Mouse (Mus musculus) left cerebral cortex, adult 18-20 months (tissue): ENCODE data around the gene Bmpr2. TPM values are rescaled to one million over a fixed set of nuclear protein-coding genes. Genes with fewer than 3 reads are reported as not detected.

ENCODE experiments used
- DNase-seq, 2 experiments: peaks; one replicate each; pipeline ENCODE4 v3.0.0; 2021 to 2022; ENCODE audit warnings: low spot score in 2 of 2, mixed read lengths in 1 of 2
- total RNA-seq, 2 experiments: library from RNA; stranded (reverse); gene quantifications; 2 replicates each; pipeline ENCODE4 v1.2.3; 2021

Gene Bmpr2
- total RNA-seq, 2 experiments from 2014 or later, result 90.8 to 91.0 TPM

GRCm38 (mm10) chr1:59789741-59790140 lies 26.5 kb downstream of the Bmpr2 start:
- DNase-seq, result no peak

DNA sequence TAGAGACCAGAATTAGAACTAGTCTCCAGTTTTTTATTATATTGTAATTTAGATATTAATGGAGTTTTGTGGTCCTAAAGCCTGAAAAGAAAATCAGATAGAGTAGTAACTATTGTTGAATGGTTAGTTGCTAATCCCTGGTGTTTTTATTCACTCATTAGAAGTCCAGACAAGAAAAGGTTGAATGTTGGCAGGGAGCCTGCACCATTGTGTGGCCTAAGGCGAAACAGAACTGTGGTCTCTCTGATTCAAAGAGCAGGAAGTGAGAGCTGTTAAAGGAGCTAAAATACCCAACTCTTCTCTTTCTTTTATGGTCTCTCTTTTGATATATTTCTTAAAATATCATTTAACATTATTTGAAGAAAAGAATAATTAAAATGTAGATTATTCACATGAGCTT lies 32.1 kb downstream of the Bmpr2 start:
- DNase-seq, result peak in 1 of 2 experiments; percentile 12

DNA sequence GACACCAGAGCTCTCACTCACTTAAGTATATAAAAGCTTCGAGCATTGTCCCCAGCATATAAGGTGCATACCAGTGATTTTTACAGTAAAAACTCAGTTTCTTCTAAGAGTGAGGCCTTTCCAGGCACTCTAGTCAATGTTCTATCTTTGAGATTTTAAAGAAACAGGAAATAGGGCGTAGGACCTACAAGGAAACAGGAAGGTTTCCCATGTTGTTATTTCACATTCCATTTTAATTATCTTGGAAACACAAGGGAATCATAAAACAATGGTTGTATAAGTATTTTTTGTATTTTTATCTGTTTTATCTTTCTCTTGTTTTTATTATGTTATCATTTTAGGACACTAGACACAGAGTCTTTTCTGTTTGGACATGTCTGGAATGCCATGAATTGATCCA lies 34.7 kb downstream of the Bmpr2 start:
- DNase-seq, result no peak

DNA sequence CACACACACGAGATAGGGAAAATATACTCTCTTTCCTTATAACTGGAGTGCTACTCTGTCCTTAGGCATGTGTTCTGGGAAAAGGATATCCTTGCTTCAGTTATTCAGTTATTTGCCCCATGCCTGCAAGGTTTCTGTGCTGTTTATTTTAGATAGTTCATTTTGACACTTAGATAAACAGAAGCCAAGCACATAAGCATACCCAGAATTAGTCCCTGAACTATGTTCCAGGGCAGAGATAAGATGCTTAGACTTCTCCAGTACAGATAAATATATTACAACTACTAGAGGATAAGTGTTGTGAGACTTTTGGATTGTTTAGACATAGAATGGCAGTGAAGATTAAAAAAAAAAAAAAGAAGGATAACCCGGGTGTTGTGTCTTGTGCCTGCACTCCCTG lies 41.2 kb downstream of the Bmpr2 start:
- no peak for DNase-seq

DNA sequence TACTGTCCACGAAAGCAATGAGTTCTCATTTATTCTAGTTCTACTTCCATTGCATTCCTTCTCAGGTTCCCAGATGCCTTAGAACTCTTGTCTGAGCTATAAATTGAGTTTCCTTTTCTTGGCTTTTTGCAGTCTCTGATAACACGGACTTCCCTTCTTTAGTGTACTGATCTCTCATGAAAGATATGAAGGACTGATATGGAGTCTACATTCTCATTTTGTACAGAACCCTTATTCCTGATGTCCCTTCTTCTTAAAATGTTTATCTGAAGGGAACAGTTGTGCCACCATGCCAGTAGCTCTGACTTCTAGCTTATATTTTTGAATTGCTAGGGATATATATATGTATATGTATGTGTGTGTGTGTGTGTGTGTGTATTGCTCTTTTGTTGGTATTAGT lies 46.7 kb downstream of the Bmpr2 start:
- no peak for DNase-seq

GRCm38 (mm10) chr1:59812782-59813181 lies 49.6 kb downstream of the Bmpr2 start:
- DNase-seq, result no peak

DNA sequence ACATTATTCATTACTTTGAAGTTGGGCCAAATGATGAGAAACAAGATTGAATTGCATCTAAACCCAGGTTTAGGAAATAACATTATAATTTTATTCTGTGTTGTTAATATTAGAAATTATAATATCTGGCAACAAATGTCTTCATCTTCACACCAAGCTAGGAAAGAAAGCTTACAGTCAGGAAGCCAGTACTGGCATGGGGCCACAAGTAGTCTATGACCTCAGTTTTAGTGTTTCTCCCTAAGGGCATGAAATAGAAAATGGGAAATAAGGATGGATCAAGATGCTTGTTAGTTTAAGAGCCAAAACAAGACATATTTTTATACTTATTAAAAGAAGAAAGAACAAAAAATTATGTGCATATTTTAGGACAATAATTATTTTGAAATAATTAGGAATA lies 62.2 kb downstream of the Bmpr2 start:
- DNase-seq, result no peak

DNA sequence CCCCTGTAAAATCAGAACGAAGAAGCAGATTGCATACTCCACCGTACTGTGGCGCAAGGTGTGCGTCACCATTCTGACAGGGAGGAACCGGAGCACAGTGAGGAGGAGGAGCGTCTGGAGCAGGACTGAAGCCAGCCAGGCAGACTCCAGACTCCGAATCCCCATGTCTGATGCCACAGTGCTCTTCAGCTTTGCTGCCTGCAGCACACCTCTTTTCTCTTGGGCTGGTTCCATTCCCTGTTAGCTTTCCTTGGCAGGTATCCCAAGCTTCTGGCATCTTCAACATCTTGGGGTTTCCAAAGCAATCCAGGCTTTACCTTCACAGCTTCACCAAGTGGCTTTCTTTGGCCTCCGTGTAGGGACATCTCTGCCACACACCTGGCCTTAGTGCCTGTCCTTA lies 63.4 kb downstream of the Bmpr2 start:
- peak; percentile 49 to 52 for DNase-seq

DNA sequence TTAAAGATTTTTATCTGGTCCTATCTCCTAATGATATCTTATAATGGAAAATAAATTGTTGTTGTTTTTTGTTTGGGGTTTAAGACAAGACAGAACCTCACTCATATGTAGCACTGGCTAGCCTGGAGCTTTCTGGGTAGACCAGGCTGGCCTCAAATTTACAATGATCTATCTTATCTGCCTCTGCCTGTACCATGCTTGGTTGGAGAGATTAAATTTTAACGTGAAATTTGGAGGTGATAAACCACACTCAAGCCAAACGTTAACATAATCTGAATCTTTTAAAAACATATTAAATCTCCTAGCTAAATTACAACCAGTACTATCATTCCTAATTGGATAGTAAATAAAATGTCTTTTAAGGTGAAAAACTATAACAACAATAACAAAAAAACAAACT lies 66.2 kb downstream of the Bmpr2 start:
- DNase-seq, result no peak

DNA sequence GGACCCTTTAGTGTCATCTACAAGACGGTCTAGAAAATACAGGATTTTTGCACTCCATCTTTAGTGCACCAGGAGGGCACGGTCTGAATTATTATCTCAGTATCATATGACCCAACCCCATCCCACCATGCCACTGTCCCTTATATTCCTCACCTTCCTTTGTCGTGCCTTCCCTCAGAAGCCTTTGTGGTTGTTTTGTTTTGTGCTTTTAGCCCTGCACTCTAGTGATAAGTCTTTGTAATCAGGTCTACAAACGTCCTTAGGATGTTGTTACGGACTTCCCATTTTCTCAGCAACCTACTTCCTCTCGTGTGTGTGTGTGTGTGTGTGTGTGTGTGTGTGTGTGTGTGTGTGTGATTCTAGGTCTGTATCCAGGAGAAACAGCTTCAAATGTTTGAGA lies 67.0 kb downstream of the Bmpr2 start:
- no peak for DNase-seq

- peak; percentile 18 to 23 for DNase-seq
Observed at GRCm38 (mm10) chr1:59833723-59834122, 70.5 kb downstream of the Bmpr2 start.

DNA sequence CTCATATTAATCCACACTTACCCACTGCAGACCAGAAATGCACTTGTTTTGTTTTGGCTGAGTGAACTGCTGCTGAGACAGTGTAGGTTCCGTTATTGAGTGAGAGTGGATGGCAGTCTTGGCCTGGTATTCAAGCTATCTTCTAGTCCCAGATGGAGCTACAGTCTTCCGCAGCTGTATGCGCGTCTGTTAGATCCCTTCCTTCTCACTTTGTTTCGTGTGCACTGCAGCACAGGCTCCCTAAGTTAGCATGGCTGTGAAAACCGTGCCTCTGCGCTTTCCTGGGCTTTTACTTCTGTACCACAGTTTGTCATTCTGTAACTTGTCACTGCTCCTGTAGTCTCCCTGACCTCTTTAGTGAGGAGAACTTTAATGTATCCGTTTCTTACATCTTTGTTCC lies 85.1 kb downstream of the Bmpr2 start:
- no peak for DNase-seq

DNA sequence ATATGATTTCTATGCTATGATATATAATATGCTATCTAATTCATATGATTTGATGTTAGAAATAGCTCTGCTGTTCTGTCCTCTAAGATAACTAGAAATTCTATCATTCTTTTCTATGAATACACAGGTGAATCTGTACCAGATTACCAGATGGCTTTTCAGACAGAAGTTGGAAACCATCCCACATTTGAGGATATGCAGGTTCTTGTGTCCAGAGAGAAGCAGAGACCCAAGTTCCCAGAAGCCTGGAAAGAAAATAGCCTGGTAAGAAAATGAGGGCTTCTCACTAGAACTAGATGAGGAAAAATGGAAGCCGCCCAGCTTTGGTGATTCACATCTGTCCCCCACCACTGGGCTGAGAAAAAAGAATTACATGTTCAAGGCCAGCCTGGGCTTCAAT lies 95.8 kb downstream of the Bmpr2 start:
- DNase-seq, result no peak

DNA sequence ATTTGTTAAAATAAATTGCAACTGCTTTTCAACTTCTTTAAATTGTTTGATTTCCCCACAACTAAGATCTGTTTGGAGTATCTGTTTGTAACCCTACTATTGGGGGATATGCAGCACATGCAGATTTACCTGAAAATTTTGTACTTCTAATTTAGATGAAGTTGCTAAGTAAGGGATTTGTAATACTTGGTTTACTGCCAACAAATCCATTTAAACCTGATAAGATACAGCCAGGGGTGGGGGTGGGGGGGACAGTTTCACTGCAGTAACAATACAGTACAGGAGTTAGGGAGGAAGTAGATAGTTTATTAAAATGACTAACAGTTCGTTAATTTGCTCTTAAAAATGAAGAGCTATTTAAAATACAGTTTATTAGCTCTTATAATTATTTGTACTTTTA lies 98.9 kb downstream of the Bmpr2 start:
- DNase-seq, result no peak

DNA sequence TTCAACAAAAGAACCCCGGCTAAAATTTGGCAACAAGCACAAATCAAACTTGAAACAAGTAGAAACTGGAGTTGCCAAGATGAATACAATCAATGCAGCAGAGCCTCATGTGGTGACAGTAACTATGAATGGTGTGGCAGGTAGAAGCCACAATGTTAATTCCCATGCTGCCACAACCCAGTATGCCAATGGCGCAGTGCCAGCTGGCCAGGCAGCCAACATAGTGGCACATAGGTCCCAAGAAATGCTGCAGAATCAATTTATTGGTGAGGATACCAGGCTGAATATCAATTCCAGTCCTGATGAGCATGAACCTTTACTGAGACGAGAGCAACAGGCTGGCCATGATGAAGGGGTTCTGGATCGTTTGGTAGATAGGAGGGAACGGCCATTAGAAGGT lies 104.8 kb downstream of the Bmpr2 start:
- no peak for DNase-seq

DNA sequence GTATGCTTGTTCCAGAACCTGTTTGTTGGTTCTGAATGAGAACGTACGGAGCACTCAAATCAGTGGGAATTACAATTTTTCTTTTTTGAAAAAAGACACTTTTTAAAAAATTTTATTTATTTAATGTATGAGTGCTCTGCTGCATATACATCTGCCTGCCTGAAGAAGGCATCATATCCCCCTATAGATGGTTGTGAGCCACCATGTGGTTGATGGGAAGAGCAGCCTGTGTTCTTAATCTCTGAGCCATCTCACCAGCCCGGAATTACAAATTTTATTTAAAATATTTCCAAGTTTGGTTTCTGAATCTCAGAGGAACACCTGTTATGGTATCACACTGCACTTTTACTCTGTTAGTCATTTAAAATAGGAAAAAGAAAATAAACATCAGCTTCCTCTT lies 110.8 kb downstream of the Bmpr2 start:
- no peak for DNase-seq

GRCm38 (mm10) chr1:59878098-59878497 lies 114.9 kb downstream of the Bmpr2 start:
- DNase-seq, result no peak

- peak; percentile 76 to 84 for DNase-seq
Observed at GRCm38 (mm10) chr1:59883349-59884134, 120.3 kb downstream of the Bmpr2 start.

- DNase-seq, result peak in 1 of 2 experiments; percentile 13
Observed at GRCm38 (mm10) chr1:59886899-59887298, 123.7 kb downstream of the Bmpr2 start.

- DNase-seq, result no peak
Observed at GRCm38 (mm10) chr1:59888018-59888417, 124.8 kb downstream of the Bmpr2 start.

DNA sequence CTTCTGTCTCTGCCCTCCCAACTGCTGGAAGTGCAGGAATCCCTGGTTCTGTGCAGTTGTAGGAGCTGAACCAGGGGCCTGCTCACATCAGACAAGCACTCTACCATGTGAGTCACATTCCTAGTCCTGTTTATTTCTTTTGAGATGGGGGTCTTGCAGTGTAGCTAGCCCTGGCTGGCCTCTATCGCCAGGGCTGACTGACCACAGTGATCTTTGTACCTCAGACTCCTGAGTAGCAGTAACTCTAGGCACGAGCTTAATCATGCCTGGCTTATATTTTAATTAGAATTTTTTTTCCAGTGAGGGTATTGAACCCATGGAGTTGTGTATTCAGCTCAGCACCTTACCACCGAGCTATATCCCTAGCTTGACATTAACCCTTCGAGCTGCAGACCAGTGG lies 128.0 kb downstream of the Bmpr2 start:
- no peak for DNase-seq

DNA sequence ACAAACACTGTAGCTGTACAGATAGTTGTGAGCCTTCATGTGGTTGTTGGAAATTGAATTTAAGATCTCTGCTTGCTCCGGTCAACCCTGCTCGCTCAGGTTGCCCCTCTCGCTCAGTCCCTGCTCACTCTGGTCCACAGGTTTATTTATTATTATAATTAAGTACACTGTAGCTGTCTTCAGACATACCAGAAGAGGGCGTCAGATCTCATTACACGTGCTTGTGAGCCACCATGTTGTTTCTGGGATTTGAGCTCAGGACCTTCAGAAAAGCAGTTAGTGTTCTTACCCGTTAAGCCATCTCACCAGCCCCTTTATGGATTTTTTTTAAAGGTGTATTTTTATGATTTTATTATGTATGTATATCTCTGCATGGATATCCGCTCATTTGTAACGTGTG lies 129.6 kb downstream of the Bmpr2 start:
- no peak for DNase-seq

- no peak for DNase-seq
Observed at GRCm38 (mm10) chr1:59894025-59894424, 130.8 kb downstream of the Bmpr2 start.
